Mouse (Mus musculus): ENCODE measurements around the gene Kcnq1. TPM values are rescaled to one million over a fixed set of nuclear protein-coding genes. Genes with fewer than 3 reads are reported as not detected.

Kcnq1 gene
- polyA plus RNA-seq, 1 experiment from 2014 or later: 13.4 TPM

- Histone ChIP-seq H3K4me2 (ENCODE audit: low read length) (no peak overlapping the region), H3K36me3 (ENCODE audit: insufficient read depth, low read length) (no peaks in the 10 kb centered on the region), H3K4me1 (replicated peaks; ENCODE audit: insufficient read depth, low read length) (0 out of 2 replicates have a peak, but pooled peaks cover 3% of the 10 kb centered on the region), H3K9ac (ENCODE audit: low read depth, low read length) (no peak overlapping the region), H3K9me3 (replicated peaks; ENCODE audit: low read length) (no peaks in the 10 kb centered on the region), H3K4me3 (replicated peaks; ENCODE audit: low read depth, low read length) (no peak overlapping the region), H3K27me3 (ENCODE audit: insufficient read depth, low read length) (no peaks in the 10 kb centered on the region), H3K27ac (no peak overlapping the region)
- ATAC-seq (replicated peaks; ENCODE audit: low FRiP score, low read depth): no peak
- WGBS: 50% methylated on average over 3 of the region's 3 CpGs
- no peak for DNase-seq (ENCODE audit: low spot score)
- no peak for TF ChIP-seq CTCF (IDR thresholded peaks at IDR 0.05; ENCODE audit: low read depth)
These were observed 55.9 kb downstream of the Kcnq1 start for GRCm38 (mm10) chr7:143162051-143162450.

DNA sequence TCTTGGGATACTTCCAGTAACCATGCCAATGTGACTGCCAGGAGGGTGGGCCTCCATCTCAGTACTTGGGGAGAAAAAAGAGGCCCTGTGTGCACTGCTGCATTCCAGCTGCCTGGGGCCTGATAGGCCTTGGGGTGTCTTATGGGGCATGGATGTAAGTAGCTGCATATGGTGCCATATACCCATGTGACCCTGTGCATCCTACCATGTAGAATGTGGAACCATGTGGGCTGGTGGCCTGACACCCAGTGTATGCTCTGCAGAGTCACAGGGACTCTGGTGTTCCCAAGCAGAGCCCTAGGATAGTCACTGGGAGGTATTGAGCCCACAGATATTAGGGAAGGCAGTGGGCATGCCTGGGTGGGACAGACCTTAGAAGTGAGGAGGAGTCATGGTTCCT lies 57.9 kb downstream of the Kcnq1 start:
- no peak for ATAC-seq (replicated peaks; ENCODE audit: low FRiP score, low read depth)
- H3K27me3 ChIP-seq (ENCODE audit: insufficient read depth, low read length): no peaks in the 10 kb centered on the region
- H3K4me3 ChIP-seq (replicated peaks; ENCODE audit: low read depth, low read length): no peak overlapping the region
- no peak for TF ChIP-seq CTCF (IDR thresholded peaks at IDR 0.05; ENCODE audit: low read depth)
- no peaks in the 10 kb centered on the region for H3K9me3 ChIP-seq (replicated peaks; ENCODE audit: low read length)
- DNase-seq (ENCODE audit: low spot score): no peak
- H3K4me2 ChIP-seq (ENCODE audit: low read length): no peak overlapping the region
- H3K36me3 ChIP-seq (ENCODE audit: insufficient read depth, low read length): no peaks in the 10 kb centered on the region
- H3K9ac ChIP-seq (ENCODE audit: low read depth, low read length): no peak overlapping the region
- no peak overlapping the region for H3K27ac ChIP-seq
- 0 out of 2 replicates have a peak, but pooled peaks cover 3% of the 10 kb centered on the region for H3K4me1 ChIP-seq (replicated peaks; ENCODE audit: insufficient read depth, low read length)

- DNase-seq (ENCODE audit: low spot score) (no peak), ATAC-seq (replicated peaks; ENCODE audit: low FRiP score, low read depth) (no peak)
- H3K9ac ChIP-seq (ENCODE audit: low read depth, low read length): no peak overlapping the region
- TF ChIP-seq CTCF (IDR thresholded peaks at IDR 0.05; ENCODE audit: low read depth): no peak
- H3K27ac ChIP-seq: no peak overlapping the region
- H3K4me1 ChIP-seq (replicated peaks; ENCODE audit: insufficient read depth, low read length): no peaks in the 10 kb centered on the region
- H3K36me3 ChIP-seq (ENCODE audit: insufficient read depth, low read length): no peaks in the 10 kb centered on the region
- H3K4me3 ChIP-seq (replicated peaks; ENCODE audit: low read depth, low read length): no peak overlapping the region
- WGBS: 64% methylated on average over 7 of the region's 7 CpGs
- no peak overlapping the region for H3K4me2 ChIP-seq (ENCODE audit: low read length)
- no peaks in the 10 kb centered on the region for H3K9me3 ChIP-seq (replicated peaks; ENCODE audit: low read length)
- no peaks in the 10 kb centered on the region for H3K27me3 ChIP-seq (ENCODE audit: insufficient read depth, low read length)
These were observed 59.6 kb downstream of the Kcnq1 start for GRCm38 (mm10) chr7:143165687-143166265.

GRCm38 (mm10) chr7:143167275-143167674 lies 61.1 kb downstream of the Kcnq1 start:
- TF ChIP-seq CTCF (IDR thresholded peaks at IDR 0.05; ENCODE audit: low read depth): no peak

DNA sequence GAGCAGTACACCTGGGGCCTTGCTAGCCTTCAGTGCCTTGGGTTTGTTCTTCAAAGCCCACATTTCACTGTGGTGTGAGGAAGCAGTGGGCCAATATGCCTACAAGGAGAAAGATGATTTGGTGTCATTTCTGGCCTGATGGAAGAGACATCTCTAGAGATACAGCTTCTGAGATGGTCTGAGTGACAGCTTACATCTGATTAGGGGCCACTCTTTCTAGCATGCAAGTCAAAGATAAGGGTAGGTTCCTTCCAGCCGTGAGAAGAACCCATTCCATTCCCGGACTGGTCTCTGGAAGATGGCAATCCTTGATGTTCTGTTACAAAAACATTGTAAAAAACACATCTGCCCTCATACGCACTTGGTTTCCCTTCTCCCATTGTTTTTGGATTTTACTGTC lies 63.2 kb downstream of the Kcnq1 start:
- no peak for ATAC-seq (replicated peaks; ENCODE audit: low FRiP score, low read depth)
- WGBS: 74% methylated on average over 3 of the region's 3 CpGs

More at GRCm38 (mm10) chr7:143167275-143167674, 61.1 kb downstream of the Kcnq1 start:
- Histone ChIP-seq H3K27me3 (ENCODE audit: insufficient read depth, low read length) (no peaks in the 10 kb centered on the region), H3K27ac (no peak overlapping the region), H3K4me1 (replicated peaks; ENCODE audit: insufficient read depth, low read length) (no peaks in the 10 kb centered on the region), H3K9ac (ENCODE audit: low read depth, low read length) (no peak overlapping the region), H3K4me3 (replicated peaks; ENCODE audit: low read depth, low read length) (no peak overlapping the region), H3K4me2 (ENCODE audit: low read length) (no peak overlapping the region), H3K36me3 (ENCODE audit: insufficient read depth, low read length) (no peaks in the 10 kb centered on the region), H3K9me3 (replicated peaks; ENCODE audit: low read length) (no peaks in the 10 kb centered on the region)
- DNase-seq (ENCODE audit: low spot score): no peak
- 73% methylated on average over 3 of the region's 3 CpGs for WGBS
- ATAC-seq (replicated peaks; ENCODE audit: low FRiP score, low read depth): no peak

DNA sequence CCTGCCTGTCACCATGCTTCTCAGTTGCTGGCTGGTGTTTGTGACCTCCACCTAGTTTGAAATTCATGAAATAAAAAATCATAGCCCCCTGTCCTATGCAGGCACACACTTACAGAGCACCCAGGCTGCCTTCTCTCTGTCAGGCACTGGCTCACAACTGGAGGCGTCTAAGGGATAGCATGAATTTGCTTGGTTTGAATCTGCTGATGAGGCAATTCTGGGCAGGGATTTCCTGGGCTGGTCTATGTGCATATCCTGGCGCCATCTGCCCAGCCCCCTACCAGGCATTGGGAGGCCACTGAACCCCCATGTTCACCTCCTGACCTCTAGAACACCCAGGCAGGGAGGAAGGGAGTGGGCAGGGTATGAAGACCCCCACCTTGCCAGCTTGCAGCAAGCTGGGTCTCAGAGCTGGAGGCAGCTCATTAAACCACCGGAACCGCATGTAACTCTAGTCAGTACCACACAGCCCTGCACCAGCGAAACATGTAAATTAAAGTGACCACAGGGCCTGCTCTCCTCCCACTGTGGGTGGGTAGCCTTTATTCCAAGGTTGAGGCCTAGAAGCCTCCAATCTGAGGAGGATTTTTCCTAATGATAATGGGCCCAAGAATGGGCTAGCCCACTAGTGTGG lies 66.9 kb downstream of the Kcnq1 start:
- ATAC-seq (replicated peaks; ENCODE audit: low FRiP score, low read depth) (no peak), DNase-seq (ENCODE audit: low spot score) (no peak)
- Histone ChIP-seq H3K4me3 (replicated peaks; ENCODE audit: low read depth, low read length) (no peak overlapping the region), H3K27ac (no peak overlapping the region), H3K4me2 (ENCODE audit: low read length) (no peak overlapping the region), H3K36me3 (ENCODE audit: insufficient read depth, low read length) (no peaks in the 10 kb centered on the region), H3K27me3 (ENCODE audit: insufficient read depth, low read length) (no peaks in the 10 kb centered on the region), H3K4me1 (replicated peaks; ENCODE audit: insufficient read depth, low read length) (no peaks in the 10 kb centered on the region), H3K9me3 (replicated peaks; ENCODE audit: low read length) (no peaks in the 10 kb centered on the region), H3K9ac (ENCODE audit: low read depth, low read length) (no peak overlapping the region)
- WGBS: 44% methylated on average over 5 of the region's 5 CpGs
- no peak for TF ChIP-seq CTCF (IDR thresholded peaks at IDR 0.05; ENCODE audit: low read depth)

More for the DNA sequence above, 63.2 kb downstream of the Kcnq1 start:
- Histone ChIP-seq H3K4me3 (replicated peaks; ENCODE audit: low read depth, low read length) (no peak overlapping the region), H3K36me3 (ENCODE audit: insufficient read depth, low read length) (no peaks in the 10 kb centered on the region), H3K27me3 (ENCODE audit: insufficient read depth, low read length) (no peaks in the 10 kb centered on the region), H3K9me3 (replicated peaks; ENCODE audit: low read length) (no peaks in the 10 kb centered on the region), H3K4me2 (ENCODE audit: low read length) (no peak overlapping the region), H3K27ac (no peak overlapping the region), H3K9ac (ENCODE audit: low read depth, low read length) (no peak overlapping the region), H3K4me1 (replicated peaks; ENCODE audit: insufficient read depth, low read length) (no peaks in the 10 kb centered on the region)
- no peak for TF ChIP-seq CTCF (IDR thresholded peaks at IDR 0.05; ENCODE audit: low read depth)
- no peak for DNase-seq (ENCODE audit: low spot score)
